11 mouse cellular contexts compared by ENCODE assay signal in genomic region chr12:85955690-85956089, GRCm38 (mm10).
"Had no signal": no experiment of that assay in that cellular context is flagged by ENCODE, and none has a peak within 500 bp of the region (broad histone marks: within the 10 kb centered on the region; RNA-seq: fewer than 3 reads in every experiment).

No protein-coding gene starts in this region.

- H3K27ac ChIP-seq: liver, embryonic 14.5 days; macrophage; midbrain, embryonic 12.5 days had no signal

- H3K4me3 ChIP-seq: limb, embryonic 13.5 days; midbrain, embryonic 12.5 days had no signal

- H3K4me1 ChIP-seq: midbrain, embryonic 12.5 days had no signal

- ATAC-seq: intestine, postnatal 0 days had no signal

- H3K9me3 ChIP-seq: limb, embryonic 13.5 days; midbrain, embryonic 12.5 days had no signal

- H3K9ac ChIP-seq: limb, embryonic 13.5 days; liver, embryonic 14.5 days; midbrain, embryonic 12.5 days had no signal

- H3K4me2 ChIP-seq: limb, embryonic 13.5 days; midbrain, embryonic 12.5 days had no signal

- DNase-seq: kidney, adult 8-10 months; kidney, postnatal 10 days; left cerebral cortex, postnatal 4 days; lung, adult 2 months; lung, postnatal 10 days; thymus, postnatal 4 days had no signal

- H3K27me3 ChIP-seq: limb, embryonic 13.5 days; midbrain, embryonic 12.5 days had no signal
